Mouse (Mus musculus): ENCODE measurements at regions not wholly inside any gene's neighbourhood (a gene's known extent, or its start where the extent isn't known, plus 50 kb on each side); places are given as distances from the start of the nearest gene placed in this dataset.
A peak's percentile ranks its signal among the peaks of the same experiment; 100 is the strongest.

DNA sequence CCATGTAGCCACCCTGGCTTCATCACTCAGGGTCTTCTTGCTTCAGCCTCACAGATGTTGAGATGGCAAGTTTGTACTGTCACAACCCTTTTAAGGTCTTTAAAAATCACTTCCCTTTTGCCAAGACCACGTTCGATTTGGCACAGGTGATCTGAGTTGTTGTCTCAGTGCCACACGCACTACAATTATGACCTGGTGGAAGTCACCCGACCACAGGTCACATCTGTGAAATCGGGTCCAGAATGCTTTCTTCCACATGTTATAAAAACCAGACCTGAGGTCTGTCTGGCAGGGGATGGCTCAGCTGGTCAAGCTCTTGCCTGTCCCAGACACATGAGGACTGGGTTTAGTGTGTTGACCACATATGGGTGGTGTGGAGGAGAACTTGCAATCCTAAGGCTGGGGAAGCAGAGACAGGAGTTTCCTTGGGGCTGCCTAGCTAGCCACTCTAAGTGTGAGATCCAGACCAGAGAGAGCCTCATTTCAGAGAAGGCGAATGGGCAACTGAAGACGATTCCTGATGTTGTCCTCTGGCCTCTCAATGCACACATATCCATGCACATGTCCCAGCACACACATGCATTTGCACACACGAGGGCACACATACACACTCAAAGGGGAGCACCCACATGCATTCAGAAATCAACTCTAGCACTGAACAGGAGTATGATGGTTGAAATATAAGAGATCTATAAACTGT lies 176.4 kb downstream of the Foxo1 start:
- H3K4me1 ChIP-seq (replicated peaks; ENCODE audit: low read depth, low read length) = no peaks in the 10 kb centered on the region

GRCm38 (mm10) chr3:52443856-52444255 lies 175.7 kb downstream of the Foxo1 start:
- H3K4me1 ChIP-seq (replicated peaks; ENCODE audit: low read depth, low read length) = no peaks in the 10 kb centered on the region

More for the DNA sequence above, 176.4 kb downstream of the Foxo1 start:
- Histone ChIP-seq H3K9me3 (ENCODE audit: low read length) (no peaks in the 10 kb centered on the region), H3K36me3 (ENCODE audit: insufficient read depth, low read length) (no peaks in the 10 kb centered on the region), H3K4me3 (replicated peaks; ENCODE audit: low read length) (no peak overlapping the region), H3K27me3 (ENCODE audit: insufficient read depth, low read length) (peaks cover 24% of the 10 kb centered on the region)
- TF ChIP-seq NANOG (IDR thresholded peaks at IDR 0.05; ENCODE audit: borderline replicate concordance, low read length) = no peak
- no peak for TF ChIP-seq POU5F1 (IDR thresholded peaks at IDR 0.05; ENCODE audit: borderline replicate concordance, low read length)
- no peak for TF ChIP-seq CTCF (conservative IDR thresholded peaks at IDR 0.05; ENCODE audit: low read length)

DNA sequence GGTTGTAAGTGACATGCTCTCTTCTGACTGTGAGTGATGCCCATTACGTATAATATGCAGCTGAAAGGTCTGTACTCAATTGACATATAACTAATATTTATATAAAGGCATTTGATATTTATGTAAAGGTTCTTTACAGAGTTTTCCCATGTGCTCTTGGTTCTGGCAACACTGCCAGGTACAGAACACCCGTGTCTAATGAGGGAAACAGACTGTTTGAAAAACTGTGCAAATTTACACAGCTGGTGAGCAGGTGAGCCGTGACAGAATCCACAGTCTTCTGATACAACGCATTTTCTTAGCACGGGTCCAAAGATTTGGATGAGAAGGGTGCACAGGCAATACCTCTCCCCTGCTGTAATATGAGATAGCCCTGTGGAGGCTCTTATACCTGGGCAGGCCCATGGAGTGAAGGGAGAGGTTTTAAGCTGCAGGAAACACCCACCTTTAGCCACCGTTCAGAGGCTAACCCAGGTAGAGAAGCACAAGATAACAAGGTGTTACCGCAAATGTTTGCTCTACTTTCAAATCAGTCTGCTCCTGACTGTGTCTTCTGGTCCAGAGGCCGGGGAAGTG lies 161.0 kb downstream of the Foxo1 start:
- Histone ChIP-seq H3K9me3 (ENCODE audit: low read length) (no peaks in the 10 kb centered on the region), H3K36me3 (ENCODE audit: insufficient read depth, low read length) (no peaks in the 10 kb centered on the region), H3K4me3 (replicated peaks; ENCODE audit: low read length) (no peak overlapping the region), H3K27me3 (ENCODE audit: insufficient read depth, low read length) (peaks cover 2% of the 10 kb centered on the region; the same call in 1 of the 2 replicates), H3K4me1 (replicated peaks; ENCODE audit: low read depth, low read length) (no peaks in the 10 kb centered on the region)
- TF ChIP-seq NANOG (IDR thresholded peaks at IDR 0.05; ENCODE audit: borderline replicate concordance, low read length) (no peak), CTCF (conservative IDR thresholded peaks at IDR 0.05; ENCODE audit: low read length) (no peak), POU5F1 (IDR thresholded peaks at IDR 0.05; ENCODE audit: borderline replicate concordance, low read length) (no peak)

More at GRCm38 (mm10) chr3:52443856-52444255, 175.7 kb downstream of the Foxo1 start:
- Histone ChIP-seq H3K9me3 (ENCODE audit: low read length) (no peaks in the 10 kb centered on the region), H3K4me3 (replicated peaks; ENCODE audit: low read length) (no peak overlapping the region), H3K36me3 (ENCODE audit: insufficient read depth, low read length) (no peaks in the 10 kb centered on the region), H3K27me3 (ENCODE audit: insufficient read depth, low read length) (peaks cover 24% of the 10 kb centered on the region)
- TF ChIP-seq CTCF (conservative IDR thresholded peaks at IDR 0.05; ENCODE audit: low read length) = no peak
- TF ChIP-seq NANOG (IDR thresholded peaks at IDR 0.05; ENCODE audit: borderline replicate concordance, low read length) = no peak
- TF ChIP-seq POU5F1 (IDR thresholded peaks at IDR 0.05; ENCODE audit: borderline replicate concordance, low read length) = no peak

- no peaks in the 10 kb centered on the region for H3K9me3 ChIP-seq (ENCODE audit: low read length)
- TF ChIP-seq CTCF (conservative IDR thresholded peaks at IDR 0.05; ENCODE audit: low read length) = no peak
- TF ChIP-seq POU5F1 (IDR thresholded peaks at IDR 0.05; ENCODE audit: borderline replicate concordance, low read length) = no peak
- TF ChIP-seq NANOG (IDR thresholded peaks at IDR 0.05; ENCODE audit: borderline replicate concordance, low read length) = no peak
Measured at GRCm38 (mm10) chr3:52422826-52423225, 154.7 kb downstream of the Foxo1 start.

DNA sequence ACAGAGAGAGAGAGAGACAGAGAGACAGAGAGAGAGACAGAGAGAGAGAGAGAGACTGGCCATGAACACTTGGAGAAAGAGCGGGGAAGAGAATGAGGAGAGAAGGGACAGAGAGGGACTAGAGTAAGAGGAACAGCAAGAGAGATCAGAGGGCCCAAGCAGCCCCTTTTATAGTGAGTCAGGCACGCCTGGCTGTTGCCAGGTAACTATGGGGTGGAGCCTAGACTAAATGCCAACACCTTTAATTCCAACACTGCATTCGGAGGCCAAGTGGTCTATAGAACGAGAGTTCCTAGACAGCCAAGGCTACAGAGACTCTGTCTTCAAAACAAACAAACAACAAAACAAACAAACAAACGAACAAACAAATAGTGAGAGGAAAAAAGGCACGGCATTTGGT lies 148.1 kb downstream of the Foxo1 start:
- no peaks in the 10 kb centered on the region for H3K36me3 ChIP-seq (ENCODE audit: insufficient read depth, low read length)
- H3K4me1 ChIP-seq (replicated peaks; ENCODE audit: low read depth, low read length) = peaks cover 58% of the 10 kb centered on the region
- H3K27me3 ChIP-seq (ENCODE audit: insufficient read depth, low read length) = peaks cover 35% of the 10 kb centered on the region
- H3K9me3 ChIP-seq (ENCODE audit: low read length) = peaks cover 6% of the 10 kb centered on the region
- H3K4me3 ChIP-seq (replicated peaks; ENCODE audit: low read length) = no peak overlapping the region
- TF ChIP-seq CTCF (conservative IDR thresholded peaks at IDR 0.05; ENCODE audit: low read length) = no peak
- no peak for TF ChIP-seq NANOG (IDR thresholded peaks at IDR 0.05; ENCODE audit: borderline replicate concordance, low read length)
- no peak for TF ChIP-seq POU5F1 (IDR thresholded peaks at IDR 0.05; ENCODE audit: borderline replicate concordance, low read length)

More at GRCm38 (mm10) chr3:52422826-52423225, 154.7 kb downstream of the Foxo1 start:
- H3K4me3 ChIP-seq (replicated peaks; ENCODE audit: low read length) = no peak overlapping the region
- H3K4me1 ChIP-seq (replicated peaks; ENCODE audit: low read depth, low read length) = peaks cover 1% of the 10 kb centered on the region
- H3K36me3 ChIP-seq (ENCODE audit: insufficient read depth, low read length) = no peaks in the 10 kb centered on the region
- peaks cover 29% of the 10 kb centered on the region for H3K27me3 ChIP-seq (ENCODE audit: insufficient read depth, low read length)

DNA sequence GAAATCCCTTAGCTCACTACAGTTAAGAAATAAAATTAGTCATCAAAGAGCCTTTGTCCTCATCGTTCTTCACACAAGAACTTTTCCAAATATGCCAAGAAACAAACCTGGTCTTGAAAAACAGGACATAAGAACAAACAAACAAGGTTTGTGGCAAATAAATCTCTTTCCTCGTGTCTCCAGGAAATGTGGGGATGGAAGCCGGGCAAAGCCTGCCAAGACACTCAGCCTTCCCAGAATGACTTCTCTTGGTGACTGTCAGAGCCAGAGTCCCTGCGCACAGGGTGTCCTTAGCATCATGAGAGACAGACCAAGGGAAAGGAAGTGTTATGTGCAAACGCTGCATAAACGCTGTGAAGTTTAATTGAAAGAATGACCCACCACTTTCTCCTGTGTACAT lies 147.2 kb downstream of the Foxo1 start:
- no peak overlapping the region for H3K4me3 ChIP-seq (replicated peaks; ENCODE audit: low read length)
- H3K9me3 ChIP-seq (ENCODE audit: low read length) = peaks cover 7% of the 10 kb centered on the region
- peaks cover 67% of the 10 kb centered on the region for H3K4me1 ChIP-seq (replicated peaks; ENCODE audit: low read depth, low read length)
- H3K36me3 ChIP-seq (ENCODE audit: insufficient read depth, low read length) = no peaks in the 10 kb centered on the region
- peaks cover 33% of the 10 kb centered on the region for H3K27me3 ChIP-seq (ENCODE audit: insufficient read depth, low read length)
- no peak for TF ChIP-seq POU5F1 (IDR thresholded peaks at IDR 0.05; ENCODE audit: borderline replicate concordance, low read length)
- TF ChIP-seq NANOG (IDR thresholded peaks at IDR 0.05; ENCODE audit: borderline replicate concordance, low read length) = no peak
- no peak for TF ChIP-seq CTCF (conservative IDR thresholded peaks at IDR 0.05; ENCODE audit: low read length)

- Histone ChIP-seq H3K36me3 (ENCODE audit: insufficient read depth, low read length) (no peaks in the 10 kb centered on the region), H3K4me1 (replicated peaks; ENCODE audit: low read depth, low read length) (peaks cover 79% of the 10 kb centered on the region), H3K4me3 (replicated peaks; ENCODE audit: low read length) (no peak overlapping the region), H3K27me3 (ENCODE audit: insufficient read depth, low read length) (peaks cover 32% of the 10 kb centered on the region), H3K9me3 (ENCODE audit: low read length) (peaks cover 7% of the 10 kb centered on the region)
- TF ChIP-seq NANOG (IDR thresholded peaks at IDR 0.05; ENCODE audit: borderline replicate concordance, low read length) (no peak), POU5F1 (IDR thresholded peaks at IDR 0.05; ENCODE audit: borderline replicate concordance, low read length) (no peak), CTCF (conservative IDR thresholded peaks at IDR 0.05; ENCODE audit: low read length) (no peak)
Measured at GRCm38 (mm10) chr3:52414017-52414416, 145.9 kb downstream of the Foxo1 start.

DNA sequence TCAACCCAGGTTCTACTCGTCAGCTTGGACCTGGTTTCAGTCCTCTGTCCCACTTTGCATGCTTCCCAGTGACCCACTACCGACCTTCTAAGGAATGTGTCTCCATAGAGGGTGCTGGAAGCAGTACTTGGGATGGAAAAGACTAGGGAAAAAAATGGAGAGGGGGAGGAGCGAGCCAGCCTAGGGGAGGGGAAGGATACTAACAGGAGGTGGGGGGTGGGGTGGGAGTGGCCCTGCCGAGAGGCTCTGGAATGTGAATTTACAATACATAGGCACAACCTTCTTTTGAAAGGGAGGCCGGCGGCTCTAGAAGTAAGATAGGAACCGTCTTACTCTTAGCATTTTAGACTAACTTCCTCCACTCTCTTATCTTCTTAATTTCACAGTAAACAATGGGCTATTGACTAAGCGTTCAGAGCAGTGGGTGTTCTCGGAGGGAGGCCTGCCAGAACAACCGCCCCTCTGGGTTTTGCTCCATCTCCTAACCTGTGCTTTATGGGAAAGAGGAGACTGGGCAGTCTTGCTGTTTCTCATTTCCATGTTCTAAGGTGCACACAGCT lies 145.1 kb downstream of the Foxo1 start:
- Histone ChIP-seq H3K27me3 (ENCODE audit: insufficient read depth, low read length) (peaks cover 34% of the 10 kb centered on the region), H3K9me3 (ENCODE audit: low read length) (peaks cover 7% of the 10 kb centered on the region), H3K4me1 (replicated peaks; ENCODE audit: low read depth, low read length) (peaks cover 81% of the 10 kb centered on the region), H3K36me3 (ENCODE audit: insufficient read depth, low read length) (no peaks in the 10 kb centered on the region), H3K4me3 (replicated peaks; ENCODE audit: low read length) (peak overlapping the region; percentile 39)
- TF ChIP-seq NANOG (IDR thresholded peaks at IDR 0.05; ENCODE audit: borderline replicate concordance, low read length) (peak; percentile 49; the same call in 1 of the 2 replicates), POU5F1 (IDR thresholded peaks at IDR 0.05; ENCODE audit: borderline replicate concordance, low read length) (no peak)
